Mouse (Mus musculus) spleen, adult 2 months (tissue): ENCODE data around the gene Gm20388.

Experiments
- CTCF ChIP-seq: fragments of 200-500 bp; IDR thresholded peaks from 2 replicates; pipeline ENCODE4 v1.5.1; 2011; ENCODE audit warnings: mild to moderate bottlenecking, inconsistent platforms; ENCODE audit not compliant: insufficient read depth, insufficient read length, insufficient replicate concordance; ENCODE audit errors: extremely low read depth
- POLR2A ChIP-seq: fragments of 200-500 bp; IDR thresholded peaks from 2 replicates; pipeline ENCODE4 v1.6.1; 2011; ENCODE audit warnings: low read depth, low read length, inconsistent platforms

- TF ChIP-seq CTCF: no peak
- TF ChIP-seq POLR2A: no peak
Observed at GRCm38 (mm10) chr8:123341040-123342015, 3430.7 kb downstream of the Gm20388 start.
